Mouse (Mus musculus) embryo, embryonic 9.5 days (tissue): ENCODE measurements around the gene Adora2a.
A peak's percentile ranks its signal among the peaks of the same experiment; 100 is the strongest.
"Not testable (repeated sequence)": the region's sequence is repeated elsewhere in the genome, so short reads cannot be mapped to it uniquely, and the experiment has no call there.

ENCODE experiments used
- DNase-seq: peaks from one replicate; pipeline ENCODE4 v3.0.0-alpha.2; 2017; ENCODE audit errors: extremely low spot score

Gene Adora2a

DNA sequence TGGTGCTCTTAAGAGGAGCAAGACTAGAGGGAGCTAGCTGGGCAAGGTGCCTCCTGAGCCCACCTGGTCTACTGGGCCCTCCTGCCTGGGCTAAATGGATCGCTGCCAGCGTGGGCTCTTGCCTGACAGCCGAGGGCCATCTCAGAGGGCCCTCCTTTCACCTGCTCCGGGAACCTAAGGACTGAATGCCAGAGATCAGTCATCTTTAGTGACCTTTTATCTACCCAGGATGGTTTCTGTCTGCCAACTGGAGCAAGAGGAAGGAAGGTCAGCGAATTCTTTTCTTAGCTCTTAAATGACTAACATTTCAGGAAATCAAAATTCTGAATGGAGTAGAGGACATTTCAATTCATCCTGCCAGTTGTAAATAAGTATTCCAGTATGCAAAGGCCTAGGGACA, 33.9 kb downstream of the Adora2a start:
- no peak for DNase-seq

DNA sequence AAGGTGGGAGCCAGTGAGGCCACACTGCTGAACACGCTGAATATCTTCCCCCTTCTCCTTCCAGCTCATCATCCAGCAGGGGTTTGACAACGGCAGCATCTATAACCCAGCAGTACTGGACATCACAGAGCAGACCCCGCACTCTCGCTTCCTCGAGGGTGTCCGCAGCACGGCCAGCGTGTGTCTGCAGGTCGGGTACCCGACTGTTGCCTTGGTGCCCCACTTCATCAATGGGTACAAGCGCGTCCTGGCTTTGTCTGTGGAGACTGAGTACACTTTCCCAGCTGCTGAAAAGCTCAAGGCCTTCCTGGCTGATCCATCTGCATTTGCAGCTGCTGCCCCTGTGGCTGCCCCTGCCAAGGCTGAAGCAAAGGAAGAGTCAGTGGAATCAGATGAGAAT, 35.9 kb downstream of the Adora2a start:
- no peak for DNase-seq

DNA sequence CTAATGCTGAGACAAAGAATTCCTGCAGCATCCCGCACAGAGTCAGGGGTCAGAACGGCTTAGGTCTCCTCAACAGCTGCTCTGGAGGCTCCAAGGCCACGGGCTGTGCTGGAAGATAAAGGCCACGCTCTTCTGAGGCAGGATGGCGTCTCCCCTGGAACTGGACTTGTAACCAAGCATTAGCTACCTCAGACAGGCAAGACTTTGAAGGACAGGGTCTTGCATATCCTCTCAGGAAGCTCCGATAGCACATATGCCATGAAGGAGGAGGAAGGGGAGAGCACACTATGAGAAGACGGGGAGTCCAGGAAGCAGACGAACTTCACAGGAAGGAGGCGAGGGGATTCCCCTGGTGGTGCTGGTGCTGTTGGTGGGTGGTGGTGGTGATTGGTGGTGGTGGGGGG, 37.2 kb downstream of the Adora2a start:
- not testable (repeated sequence) for DNase-seq

DNA sequence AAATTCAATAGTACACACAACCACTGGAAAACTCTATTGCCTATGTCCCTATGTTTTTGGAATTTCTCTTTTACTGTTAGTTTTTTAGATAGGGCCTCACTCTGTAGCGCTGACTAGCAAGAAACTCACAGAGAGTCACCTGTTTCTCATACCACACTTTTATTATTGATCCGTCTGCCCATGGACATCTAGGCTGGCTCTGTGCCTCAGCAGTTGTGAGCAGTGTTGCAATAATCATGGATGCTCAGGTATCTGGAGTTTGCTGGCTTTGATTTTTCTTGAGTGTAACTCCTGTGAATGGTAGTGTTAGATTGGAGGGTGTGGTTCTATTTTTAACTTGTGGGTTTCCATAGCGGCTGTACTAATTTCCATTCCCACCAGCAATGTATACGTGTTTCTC, 38.7 kb downstream of the Adora2a start:
- DNase-seq, result no peak

DNA sequence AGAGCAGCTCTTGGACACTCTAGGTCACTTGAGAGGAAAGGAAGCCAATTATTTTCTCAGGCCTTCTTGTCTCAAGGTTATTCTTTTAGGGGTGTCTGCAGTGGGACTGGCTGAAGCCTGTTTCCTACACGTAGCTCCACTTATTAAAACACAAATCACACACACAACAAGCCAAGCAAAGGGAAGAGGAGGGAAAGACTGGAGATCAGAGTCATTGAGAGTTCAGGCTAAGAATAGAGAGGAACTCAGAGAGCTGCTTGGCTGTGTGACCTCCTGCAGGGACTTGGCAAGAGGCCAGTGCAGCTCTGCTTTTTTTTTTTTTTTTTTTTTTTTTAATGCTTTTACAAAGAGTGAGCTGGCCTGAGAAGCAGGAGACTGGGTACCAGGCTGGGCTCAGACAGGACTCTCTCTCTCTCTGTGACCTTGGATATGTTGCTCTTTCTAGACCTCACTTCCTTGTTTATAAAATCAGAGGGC, 47.6 kb downstream of the Adora2a start:
- DNase-seq, result not testable (repeated sequence)

DNA sequence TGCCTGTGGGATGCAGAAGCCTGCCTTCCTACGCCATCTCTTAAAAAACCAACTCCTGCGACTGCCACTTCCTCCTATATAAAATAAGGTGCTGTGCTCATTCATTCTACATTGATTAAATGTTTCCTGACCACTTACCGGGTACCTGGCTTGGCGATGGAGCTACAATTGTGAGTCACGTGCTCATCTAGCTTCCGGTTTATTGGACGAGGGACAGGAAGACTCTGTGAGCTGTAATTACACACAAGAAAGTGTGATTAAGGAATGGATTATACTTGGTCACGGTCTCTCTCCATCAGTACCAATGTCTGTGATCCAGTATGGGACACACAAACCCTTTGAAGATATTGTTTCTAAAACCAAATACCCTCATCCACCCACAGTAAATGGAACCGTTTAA, 48.1 kb downstream of the Adora2a start:
- DNase-seq, result no peak

DNA sequence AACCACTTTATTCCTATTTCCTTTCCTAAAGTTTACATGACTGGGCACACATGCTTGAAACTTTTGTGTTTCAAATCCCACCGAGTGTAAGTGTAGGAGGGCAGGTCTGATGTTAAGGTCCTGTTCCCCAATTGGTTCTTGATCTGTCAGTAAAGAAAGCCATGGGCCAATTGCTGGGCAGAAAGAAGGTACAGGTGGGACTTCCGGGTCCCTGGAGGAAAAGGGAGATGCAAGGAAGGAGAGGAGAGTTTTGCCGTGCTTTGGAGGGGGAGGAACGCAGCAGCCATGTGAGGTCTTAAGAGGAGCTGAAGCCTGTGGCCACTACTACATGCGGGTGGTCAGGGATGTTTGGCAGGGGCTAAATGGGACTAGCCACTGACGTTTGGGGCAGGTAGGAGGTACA, 48.6 kb downstream of the Adora2a start:
- DNase-seq, result peak; percentile 3

DNA sequence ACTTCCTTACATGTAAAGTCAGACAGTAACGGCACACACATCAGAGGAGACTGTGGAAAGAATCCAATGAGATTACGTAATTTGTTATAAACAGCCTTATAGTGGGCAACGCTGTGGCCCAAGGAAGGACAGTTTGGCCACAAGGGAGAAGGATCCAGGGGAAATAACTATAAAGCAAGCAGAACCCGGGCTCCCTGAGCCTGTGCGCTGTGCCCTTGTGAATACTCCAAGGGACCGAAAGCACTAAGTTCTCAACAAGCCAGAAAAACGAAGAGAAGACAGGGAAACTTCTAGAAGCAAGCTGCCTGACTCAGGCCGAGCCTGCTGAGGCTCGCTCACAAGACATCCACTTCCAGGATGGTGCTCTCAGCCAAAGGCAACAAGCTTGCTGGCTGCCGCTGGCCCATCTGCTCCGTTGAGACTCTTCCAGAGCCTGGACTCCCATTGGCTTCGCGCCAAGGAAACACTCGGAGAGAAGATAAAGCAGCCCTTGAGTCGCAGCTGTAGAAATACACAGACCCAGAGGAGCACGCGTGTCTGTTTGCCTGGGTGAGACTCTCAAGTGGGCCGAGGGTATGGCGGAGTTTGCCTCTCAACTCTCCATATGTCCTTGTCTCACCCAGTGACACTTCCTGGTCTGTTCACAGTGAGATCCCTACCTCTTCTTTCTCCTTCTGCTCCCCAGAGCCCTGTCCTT, 57.1 kb downstream of the Adora2a start:
- DNase-seq, result not testable (repeated sequence)

DNA sequence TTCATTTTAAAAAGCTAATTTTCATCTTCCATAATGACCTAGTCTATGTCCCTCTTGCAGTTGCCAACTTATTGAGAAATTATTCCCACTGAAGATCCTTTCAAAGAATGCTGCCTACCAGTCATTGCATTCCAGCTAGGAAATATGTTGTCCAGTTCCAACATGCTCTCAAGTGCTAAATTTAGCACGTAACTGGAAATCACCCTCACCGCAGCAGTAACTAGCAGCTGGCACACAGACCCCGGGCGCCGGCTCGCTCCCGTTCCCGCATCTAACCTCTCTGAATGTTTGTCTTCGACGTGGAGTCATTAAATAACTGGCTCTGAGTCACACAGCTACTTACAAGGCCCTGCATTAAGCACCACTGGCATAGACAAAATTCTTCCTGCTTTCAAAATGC, 62.0 kb downstream of the Adora2a start:
- no peak for DNase-seq
